Mouse (Mus musculus) G1E (cell line): ENCODE results near the gene Itga5. TPM values are rescaled to one million over a fixed set of nuclear protein-coding genes. Genes with fewer than 3 reads are reported as not detected.
A peak's percentile ranks its signal among the peaks of the same experiment; 100 is the strongest.

Experiments
- ATAC-seq: 2 replicates; pipeline ENCODE4 v1.8.0; 2016; ENCODE audit warnings: mild to moderate bottlenecking; ENCODE audit not compliant: insufficient number of reproducible peaks, poor library complexity, low FRiP score, severe bottlenecking; ENCODE audit errors: extremely low read depth
- DNase-seq: peaks from one replicate; pipeline ENCODE4 v3.0.0; 2012; ENCODE audit warnings: low spot score
- H3K27me3 ChIP-seq: 2 replicates; pipeline ENCODE4 v1.6.1; 2012; ENCODE audit warnings: mild to moderate bottlenecking, low read length, inconsistent platforms; ENCODE audit not compliant: insufficient read depth
- H3K36me3 ChIP-seq: replicated peaks from 2 replicates; pipeline ENCODE3; 2012; ENCODE audit warnings: mild to moderate bottlenecking, inconsistent platforms
- H3K4me1 ChIP-seq: 2 replicates; pipeline ENCODE4 v1.6.1; 2012; ENCODE audit warnings: low read depth, low read length, inconsistent platforms, mixed read lengths; ENCODE audit not compliant: insufficient read depth
- H3K4me3 ChIP-seq: 2 replicates; pipeline ENCODE4 v1.5.1; 2012; ENCODE audit warnings: low read depth, mild to moderate bottlenecking, inconsistent platforms, low read length, moderate library complexity, mixed read lengths
- H3K9me3 ChIP-seq: replicated peaks from 2 replicates; pipeline ENCODE4 v1.6.1; 2012; ENCODE audit warnings: inconsistent platforms
- CTCF ChIP-seq: IDR thresholded peaks from 2 replicates; pipeline ENCODE4 v1.5.1; 2012; ENCODE audit warnings: low read depth, low read length, inconsistent platforms, mixed read lengths
- GATA1 ChIP-seq: IDR thresholded peaks from 2 replicates; pipeline ENCODE4 v1.6.1; 2012; ENCODE audit warnings: borderline replicate concordance, low read length, inconsistent platforms, mixed read lengths
- GATA2 ChIP-seq: IDR thresholded peaks from 2 replicates; pipeline ENCODE4 v1.6.1; 2012; ENCODE audit warnings: low read depth, low read length, inconsistent platforms, borderline replicate concordance
- POLR2AphosphoS5 ChIP-seq: IDR thresholded peaks from 2 replicates; pipeline ENCODE4 v1.6.1; 2012; ENCODE audit warnings: low read depth, low read length, inconsistent platforms; ENCODE audit not compliant: insufficient replicate concordance
- TAL1 ChIP-seq: conservative IDR thresholded peaks from 2 replicates; pipeline ENCODE4 v1.6.1; 2012; ENCODE audit warnings: low read depth, low read length, inconsistent platforms, mixed read lengths
- polyA plus RNA-seq: library from polyadenylated mRNA; stranded (reverse); fragments of >175 nt; gene quantifications from 2 replicates; pipeline ENCODE4 v1.2.3, GENCODE M21; 2012
- total RNA-seq, 2 experiments: library from RNA; stranded (forward) in 1 of 2; stranded (reverse) in 1 of 2; fragments of 200-1000 nt in 1 of 2; fragments of >200 nt in 1 of 2; fragmentation: Nextera tagmentation in 1 of 2; gene quantifications; 2 replicates each; pipeline ENCODE4 v1.2.3; 2014 to 2017

The Itga5 gene
- total and polyA plus RNA-seq, 3 experiments, result 0.11 to 0.62 TPM; not detected in 1

DNA sequence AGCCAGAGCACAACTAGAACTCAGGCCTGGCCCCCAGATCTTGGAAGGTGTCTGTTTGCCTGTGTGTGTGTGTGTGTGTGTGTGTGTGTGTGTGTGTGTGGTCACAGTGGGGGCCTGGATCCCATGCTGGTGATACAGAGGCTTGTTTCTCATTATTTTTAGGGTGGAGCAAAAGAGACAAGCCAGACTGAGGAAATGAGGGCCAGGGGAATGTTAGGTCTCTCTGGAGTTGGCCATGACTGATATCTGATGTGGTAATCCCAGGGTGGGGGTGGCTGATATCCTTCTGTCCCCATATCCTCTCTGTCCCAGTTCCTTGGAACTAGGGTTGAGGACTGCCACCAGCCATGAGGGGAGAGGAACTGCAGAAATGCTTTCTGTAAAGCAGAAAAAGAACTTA is 49.4 kb downstream of the Itga5 start:
- Histone ChIP-seq H3K9me3 (no peaks in the 10 kb centered on the region), H3K27me3 (no peaks in the 10 kb centered on the region), H3K4me1 (peaks cover 77% of the 10 kb centered on the region), H3K36me3 (peaks cover 94% of the 10 kb centered on the region), H3K4me3 (no peak overlapping the region)
- TF ChIP-seq GATA1 (no peak), TAL1 (no peak), POLR2AphosphoS5 (no peak), CTCF (no peak), GATA2 (no peak)
- DNase-seq (no peak), ATAC-seq (no peak)

DNA sequence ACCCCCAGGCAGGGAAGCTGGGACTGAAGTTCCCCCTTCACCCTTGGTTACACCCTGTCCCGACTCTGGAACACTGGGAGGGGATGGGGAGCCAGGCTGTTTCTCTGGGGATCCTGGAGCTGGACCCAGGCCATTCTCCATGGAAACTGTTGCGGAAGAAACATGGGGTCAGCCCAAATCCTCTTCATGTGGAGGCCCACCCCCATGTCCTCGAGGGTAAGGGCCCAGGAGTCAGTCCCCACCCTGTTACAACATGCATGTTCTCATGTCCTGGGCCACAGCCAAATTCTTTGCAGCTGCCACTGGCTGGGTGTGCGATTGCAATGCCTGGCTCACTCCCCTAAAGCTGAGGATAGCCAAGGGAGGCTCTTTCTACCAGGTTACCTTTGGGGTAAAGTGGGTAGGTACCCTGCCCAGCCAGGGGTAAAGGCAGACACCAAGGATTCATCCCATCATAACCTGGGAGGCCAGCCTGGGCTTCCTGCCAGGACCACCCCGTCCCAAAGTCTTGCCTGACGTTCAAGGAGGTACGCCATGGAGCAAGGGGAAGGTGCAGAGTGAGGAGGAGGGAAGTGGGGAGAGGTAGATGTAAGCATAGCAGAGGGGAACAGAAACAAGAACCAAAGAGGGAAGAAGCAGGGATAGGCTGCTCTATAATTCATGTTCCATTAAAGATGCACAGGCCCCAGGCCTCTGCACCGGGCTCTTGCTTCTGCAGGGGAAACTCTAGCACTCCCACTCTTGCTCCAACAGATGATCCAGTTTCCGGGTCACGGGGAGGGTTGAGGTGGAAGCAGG is 50.4 kb downstream of the Itga5 start:
- Histone ChIP-seq H3K4me1 (peaks cover 68% of the 10 kb centered on the region), H3K4me3 (peak overlapping the region; percentile 31; the same call in 1 of the 2 replicates), H3K9me3 (no peaks in the 10 kb centered on the region), H3K27me3 (no peaks in the 10 kb centered on the region), H3K36me3 (peaks cover 85% of the 10 kb centered on the region)
- ATAC-seq, result no peak
- no peak for TF ChIP-seq CTCF
- TF ChIP-seq TAL1, result no peak
- no peak for TF ChIP-seq GATA1
- no peak for TF ChIP-seq POLR2AphosphoS5
- no peak for TF ChIP-seq GATA2
- no peak for DNase-seq

DNA sequence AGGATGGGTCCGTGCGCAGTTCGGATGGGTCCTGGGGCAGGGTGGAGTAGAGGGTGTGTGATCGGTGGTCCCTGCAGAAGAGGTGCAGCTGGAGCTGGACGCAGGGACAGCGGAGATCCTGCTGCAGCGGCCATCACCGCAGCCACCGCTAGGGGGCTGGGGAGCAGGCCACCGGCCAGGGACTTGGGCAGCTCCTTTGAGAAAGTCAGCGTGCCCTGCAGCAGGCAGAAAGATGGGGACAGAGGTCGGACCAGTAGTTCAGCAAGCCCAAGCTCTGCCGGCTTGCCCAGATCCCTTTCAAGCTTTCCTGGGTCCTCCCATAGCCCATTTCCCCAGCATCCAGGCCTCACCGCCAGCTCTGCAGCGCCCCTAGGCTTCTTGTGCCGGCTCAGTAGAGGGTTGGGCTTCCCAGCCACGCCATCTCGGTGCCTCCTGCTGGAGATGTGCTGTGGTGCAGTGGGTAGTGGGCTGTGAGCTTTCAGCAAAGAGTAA is 51.5 kb downstream of the Itga5 start:
- Histone ChIP-seq H3K36me3 (peaks cover 74% of the 10 kb centered on the region), H3K4me1 (peaks cover 70% of the 10 kb centered on the region), H3K27me3 (no peaks in the 10 kb centered on the region), H3K4me3 (peak overlapping the region; percentile 31; the same call in 1 of the 2 replicates), H3K9me3 (no peaks in the 10 kb centered on the region)
- ATAC-seq (no peak; the same call in 1 of the 2 replicates), DNase-seq (no peak)
- peak; percentile 57 for TF ChIP-seq CTCF
- no peak for TF ChIP-seq GATA2

DNA sequence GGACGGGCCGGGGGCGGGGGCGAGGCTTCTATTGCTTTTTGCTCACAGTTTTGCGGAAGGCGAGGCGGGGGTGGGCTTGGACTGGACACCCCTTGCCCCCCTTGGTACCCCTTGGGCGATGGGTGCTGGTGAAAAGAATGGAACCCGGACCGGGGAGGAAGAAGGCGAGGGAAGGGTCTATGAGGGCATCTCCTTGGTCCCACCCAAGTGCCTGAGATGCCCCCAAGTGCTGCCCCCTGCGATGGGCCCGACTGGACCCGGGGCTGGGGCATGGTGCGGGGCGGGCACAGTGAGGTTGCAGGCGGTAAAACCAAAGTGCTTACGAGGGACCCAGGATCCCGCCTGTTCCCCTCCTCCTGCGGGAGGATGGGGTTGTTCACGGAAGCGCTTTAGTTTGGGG is 52.4 kb downstream of the Itga5 start:
- peaks cover 4% of the 10 kb centered on the region for H3K27me3 ChIP-seq
- H3K9me3 ChIP-seq, result no peaks in the 10 kb centered on the region
- ATAC-seq (no peak), DNase-seq (no peak)
- H3K36me3 ChIP-seq, result peaks cover 67% of the 10 kb centered on the region
- peaks cover 73% of the 10 kb centered on the region for H3K4me1 ChIP-seq
- no peak overlapping the region for H3K4me3 ChIP-seq
- no peak for TF ChIP-seq CTCF
- no peak for TF ChIP-seq GATA2
- TF ChIP-seq TAL1, result no peak
- no peak for TF ChIP-seq GATA1
- TF ChIP-seq POLR2AphosphoS5, result no peak

DNA sequence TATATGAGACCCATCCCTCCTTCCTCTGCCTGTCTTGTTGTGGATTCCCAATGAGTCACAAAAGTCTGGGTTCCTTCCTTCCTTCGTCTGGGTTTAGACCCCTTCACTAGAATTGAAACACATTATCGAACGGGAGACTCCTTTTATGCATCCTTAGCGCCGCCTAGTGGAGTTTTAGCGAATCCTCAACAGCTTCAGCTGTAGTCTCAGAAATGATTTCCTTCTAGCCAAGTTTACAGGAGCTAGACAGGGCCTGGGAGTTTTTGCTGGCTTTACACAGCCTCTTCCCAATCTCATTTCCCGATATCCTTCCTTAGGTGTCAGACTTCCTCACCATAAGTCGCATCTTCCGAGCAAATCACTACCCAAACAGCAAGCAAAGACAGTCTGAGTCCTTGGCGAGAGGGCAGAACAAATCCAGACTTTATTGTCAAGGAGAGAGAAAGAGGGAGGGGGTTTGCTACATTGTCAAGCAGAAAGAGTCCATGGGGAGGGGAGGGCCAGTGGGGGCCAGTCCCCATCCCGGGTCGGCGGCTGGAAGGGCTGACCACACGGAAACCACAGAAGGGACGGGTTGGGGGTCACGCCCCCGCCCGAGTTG is 53.0 kb downstream of the Itga5 start:
- Histone ChIP-seq H3K9me3 (no peaks in the 10 kb centered on the region), H3K36me3 (peaks cover 61% of the 10 kb centered on the region), H3K4me3 (no peak overlapping the region), H3K4me1 (peaks cover 70% of the 10 kb centered on the region), H3K27me3 (peaks cover 10% of the 10 kb centered on the region)
- no peak; the same call in 1 of the 2 replicates for ATAC-seq
- peak; percentile 61 for DNase-seq
- TF ChIP-seq GATA2 (no peak), CTCF (peak; percentile 60; the same call in 1 of the 2 replicates)

DNA sequence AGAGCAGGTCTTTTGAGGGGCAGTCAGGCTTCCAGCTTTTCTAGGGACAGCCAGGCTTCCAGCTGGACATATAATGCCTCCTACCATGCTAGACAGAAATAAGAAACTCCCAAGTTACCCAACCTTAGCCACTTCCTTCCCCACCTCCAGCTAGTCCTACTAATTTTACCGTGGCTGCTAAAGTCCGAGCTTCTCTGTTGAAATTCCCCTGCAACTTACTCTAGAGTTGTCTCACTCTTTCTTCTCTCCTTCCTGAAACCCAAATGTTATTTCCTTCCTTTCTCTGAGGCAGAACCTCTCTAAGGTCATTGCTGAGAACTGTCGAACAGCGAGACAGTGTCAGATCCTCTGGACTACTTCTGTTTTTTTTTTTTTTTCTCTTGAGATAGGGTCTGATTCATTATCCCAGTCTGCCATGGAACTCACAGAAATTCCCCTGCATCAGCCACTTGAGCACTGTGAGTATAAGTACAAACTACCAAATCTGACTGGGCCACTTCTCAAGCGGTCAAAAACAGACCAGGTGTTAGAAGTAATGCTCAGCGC is 56.1 kb downstream of the Itga5 start, which contains the start of gene Gpr84:
TSS of gene Gpr84 (minus strand) at position 248 of the 546 bp plus-strand sequence.
- DNase-seq (no peak), ATAC-seq (no peak)
- H3K4me1 ChIP-seq, result peaks cover 58% of the 10 kb centered on the region
- peaks cover 14% of the 10 kb centered on the region for H3K27me3 ChIP-seq
- H3K9me3 ChIP-seq, result no peaks in the 10 kb centered on the region
- TF ChIP-seq GATA2, result no peak
- no peak for TF ChIP-seq CTCF
- no peak for TF ChIP-seq POLR2AphosphoS5
- no peak for TF ChIP-seq GATA1
- TF ChIP-seq TAL1, result no peak
- H3K36me3 ChIP-seq, result peaks cover 30% of the 10 kb centered on the region
- H3K4me3 ChIP-seq, result no peak within 1 kb of the TSS
